ENCODE assay signal across 7 mouse cellular contexts in genomic region chr4:57955544-57955958, GRCm38 (mm10). TPM values are rescaled to one million over a fixed set of nuclear protein-coding genes. Genes with fewer than 3 reads are reported as not detected.
DNase-seq lines count a peak whose midpoint lies in the region; ATAC-seq and TF ChIP-seq lines count a peak whose summit lies in the region.

No protein-coding gene starts in this region.

- intact Hi-C loops in left cerebral cortex, adult 2 months (cut with DNase I): loop anchor here (10.0 kb wide), 1 partner anchor 959 kb away; the partner anchor contains the start of gene Ecpas

- peak; percentile 42 for ATAC-seq in hindbrain, embryonic 14.5 days (ENCODE audit: low FRiP score)
- peak; percentile 26; the same call in 1 of the 2 replicates for ATAC-seq in megakaryocyte, adult 5-6 weeks (ENCODE audit: poor library complexity, severe bottlenecking)

- no peaks in the 10 kb centered on the region for H3K9me3 ChIP-seq in hindbrain, embryonic 14.5 days (ENCODE audit: control insufficient read depth, low read length)

- H3K27me3 ChIP-seq in hindbrain, embryonic 14.5 days (ENCODE audit: control insufficient read depth, insufficient read depth, low read length): peaks cover 5% of the 10 kb centered on the region; the same call in 1 of the 2 replicates

- H3K4me1 ChIP-seq in hindbrain, embryonic 14.5 days (replicated peaks; ENCODE audit: control insufficient read depth, insufficient read depth, low read length): peaks cover 26% of the 10 kb centered on the region

- H3K9ac ChIP-seq in hindbrain, embryonic 14.5 days: peak overlapping the region; percentile 86

- peaks cover 13% of the 10 kb centered on the region for H3K36me3 ChIP-seq in hindbrain, embryonic 14.5 days (replicated peaks; ENCODE audit: control insufficient read depth, insufficient read depth)

- peak; percentile 22 for DNase-seq in T-cell, adult 2 months (ENCODE audit: low spot score)
- peak; percentile 73 for DNase-seq in cerebellum, adult 9-11 months
- peak; percentile 40 to 41 for DNase-seq in frontal cortex, postnatal 25 days (ENCODE audit: low spot score in 2 of 2)
- peak; percentile 48 for DNase-seq in hindbrain, embryonic 14.5 days (ENCODE audit: low spot score)
- peak; percentile 60 to 62 for DNase-seq in left cerebral cortex, adult 2 months (ENCODE audit: extremely low spot score in 1 of 2, low spot score in 2 of 2)
- peak; percentile 57 for DNase-seq in spleen, adult 12 weeks (ENCODE audit: low spot score)

- peak overlapping the region; percentile 87 for H3K4me2 ChIP-seq in hindbrain, embryonic 14.5 days (replicated peaks)

- under 1% methylated on average over 24 of the region's 25 CpGs for WGBS in hindbrain, embryonic 14.5 days

- H3K4me3 ChIP-seq in hindbrain, embryonic 14.5 days (replicated peaks; ENCODE audit: low read length): peak overlapping the region; percentile 78
- H3K4me3 ChIP-seq in left cerebral cortex, adult 2 months: peak overlapping the region; percentile 69

- H3K27ac ChIP-seq in hindbrain, embryonic 14.5 days: peak overlapping the region; percentile 85
- peak overlapping the region; percentile 95 for H3K27ac ChIP-seq in left cerebral cortex, adult 2 months

- TF ChIP-seq CTCF in left cerebral cortex, adult 2 months (IDR thresholded peaks at IDR 0.05): no peak

RNA-seq across cellular contexts. Expression of gene Txn1, which starts 0.7 kb away (rescaled TPM):
- polyA plus RNA-seq in hindbrain, embryonic 14.5 days (2014; fragmentation: Nextera tagmentation; extraction: Ambion mirVana): 300 and 316 TPM in 2 replicates
- 100 to 1,000 TPM in 1 of 2 experiments, 10 to 100 TPM in 1; 96.7 to 102 TPM for total RNA-seq in left cerebral cortex, adult 2 months (2021)
- total RNA-seq in megakaryocyte, adult 5-6 weeks (2015): 434 and 449 TPM in 2 replicates
- 184 and 195 TPM in 2 replicates for total RNA-seq in megakaryocyte, adult 5-6 weeks (2017)

RNA-seq across cellular contexts. Expression of gene D630039A03Rik, which starts 39.5 kb away (rescaled TPM):
- 0.07 and 0.21 TPM in 2 replicates for polyA plus RNA-seq in hindbrain, embryonic 14.5 days (2014; fragmentation: Nextera tagmentation; extraction: Ambion mirVana)
- under 1 TPM; 0.27 to 0.42 TPM for total RNA-seq in left cerebral cortex, adult 2 months (2021)
- 0.27 TPM in 1 of 2 replicates, not detected in the other for total RNA-seq in megakaryocyte, adult 5-6 weeks (2015)
- not detected in 2 replicates for total RNA-seq in megakaryocyte, adult 5-6 weeks (2017)

RNA-seq across cellular contexts. Expression of gene Txndc8, which starts 53.4 kb away (rescaled TPM):
- polyA plus RNA-seq in hindbrain, embryonic 14.5 days (2014; fragmentation: Nextera tagmentation; extraction: Ambion mirVana): not detected in 2 replicates
- total RNA-seq in left cerebral cortex, adult 2 months (2021): not detected
- not detected in 2 replicates for total RNA-seq in megakaryocyte, adult 5-6 weeks (2015)
- not detected in 2 replicates for total RNA-seq in megakaryocyte, adult 5-6 weeks (2017)

Comparison
In these comparisons a context has a peak if more than half of its experiments do, and no peak if none do; other contexts are left out.
1. Peak in every context shown above with its lines: DNase-seq, ATAC-seq, H3K4me3 ChIP-seq and H3K27ac ChIP-seq.
2. DNase-seq: peak in every context shown above with its lines; median percentile 73 in cerebellum, adult 9-11 months; 61 in left cerebral cortex, adult 2 months; 57 in spleen, adult 12 weeks; 48 in hindbrain, embryonic 14.5 days; 40 in frontal cortex, postnatal 25 days; 22 in T-cell, adult 2 months.